17 mouse cellular contexts compared by ENCODE assay signal in the genomic region with DNA sequence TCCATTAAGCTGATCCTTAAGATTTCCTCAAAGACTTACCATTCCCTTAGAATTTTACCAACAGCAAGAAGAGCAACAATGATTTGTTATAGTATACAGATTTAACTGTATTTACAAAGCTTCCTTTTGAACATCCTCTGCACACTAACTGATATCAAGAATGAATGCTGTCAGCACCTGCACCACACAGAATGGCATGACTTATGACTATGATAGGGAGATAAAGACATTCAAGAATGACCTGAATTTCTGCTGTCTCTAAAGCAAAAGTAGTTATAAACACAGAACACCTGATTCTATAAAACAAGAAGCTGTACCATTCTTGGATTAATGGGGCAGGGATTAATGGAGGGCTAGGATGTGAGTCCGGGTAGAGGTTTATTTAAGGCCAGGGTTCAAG. TPM values are rescaled to one million over a fixed set of nuclear protein-coding genes. Genes with fewer than 3 reads are reported as not detected.
DNase-seq lines count a peak whose midpoint lies in the region; ATAC-seq lines count a peak whose summit lies in the region.
"Had no signal": no experiment of that assay in that cellular context is flagged by ENCODE, and none has a peak within 500 bp of the region (broad histone marks: within the 10 kb centered on the region; RNA-seq: fewer than 3 reads in every experiment).

No protein-coding gene starts in this region.

- no peak for DNase-seq in kidney, adult 11 months
- DNase-seq in CD4-positive helper T cell, adult 2 months (ENCODE audit: low read depth, low spot score), result peak; percentile 28
- DNase-seq in induced T-regulatory cell, adult 2 months (ENCODE audit: low read depth), result peak; percentile 52
- DNase-seq in left cerebral cortex, postnatal 36 days (ENCODE audit: low spot score in 2 of 2), result no peak
- DNase-seq in cerebellum, adult 11-12 months, result no peak
- DNase-seq: cerebellum, adult 11 months; layer of hippocampus, postnatal 36 days; right cerebral cortex, postnatal 4 days had no signal

- ATAC-seq in forebrain, embryonic 15.5 days (replicated peaks), result no peak
- ATAC-seq in forebrain, embryonic 16.5 days, result no peak
- ATAC-seq in kidney, embryonic 15.5 days (replicated peaks; ENCODE audit: low FRiP score), result no peak
- ATAC-seq: forebrain, postnatal 0 days; intestine, postnatal 0 days had no signal

- H3K9me3 ChIP-seq in forebrain, embryonic 15.5 days, result no peaks in the 10 kb centered on the region
- no peaks in the 10 kb centered on the region for H3K9me3 ChIP-seq in forebrain, embryonic 16.5 days (ENCODE audit: control insufficient read depth, low read length)
- no peaks in the 10 kb centered on the region for H3K9me3 ChIP-seq in kidney, embryonic 15.5 days (replicated peaks)
- H3K9me3 ChIP-seq: embryonic facial prominence, embryonic 13.5 days; heart, embryonic 12.5 days; limb, embryonic 10.5 days; liver, embryonic 15.5 days had no signal

- peak overlapping the region; percentile 60; the same call in 1 of the 2 replicates for H3K27ac ChIP-seq in forebrain, embryonic 15.5 days (replicated peaks)
- H3K27ac ChIP-seq in forebrain, embryonic 16.5 days (ENCODE audit: low read length), result no peak overlapping the region
- H3K27ac ChIP-seq in kidney, embryonic 15.5 days, result 0 out of 2 replicates have a peak overlapping the region, but pooled peaks have one; percentile 0
- H3K27ac ChIP-seq: embryonic facial prominence, embryonic 13.5 days; limb, embryonic 10.5 days; liver, embryonic 15.5 days had no signal

- H3K36me3 ChIP-seq in forebrain, embryonic 15.5 days, result no peaks in the 10 kb centered on the region
- no peaks in the 10 kb centered on the region for H3K36me3 ChIP-seq in forebrain, embryonic 16.5 days (ENCODE audit: control insufficient read depth, insufficient read depth)
- H3K36me3 ChIP-seq in kidney, embryonic 15.5 days, result peaks cover 8% of the 10 kb centered on the region
- H3K36me3 ChIP-seq: liver, embryonic 15.5 days had no signal

- peaks cover 8% of the 10 kb centered on the region for H3K4me1 ChIP-seq in forebrain, embryonic 15.5 days
- H3K4me1 ChIP-seq in forebrain, embryonic 16.5 days (replicated peaks; ENCODE audit: control insufficient read depth, insufficient read depth, low read length), result 0 out of 2 replicates have a peak, but pooled peaks cover 5% of the 10 kb centered on the region
- peaks cover 9% of the 10 kb centered on the region; the same call in 1 of the 2 replicates for H3K4me1 ChIP-seq in kidney, embryonic 15.5 days
- H3K4me1 ChIP-seq: limb, embryonic 10.5 days had no signal

- no peak overlapping the region for H3K4me3 ChIP-seq in forebrain, embryonic 15.5 days
- no peak overlapping the region for H3K4me3 ChIP-seq in forebrain, embryonic 16.5 days (replicated peaks; ENCODE audit: low read length)
- H3K4me3 ChIP-seq in kidney, embryonic 15.5 days (replicated peaks), result no peak overlapping the region
- H3K4me3 ChIP-seq: embryonic facial prominence, embryonic 13.5 days; heart, embryonic 12.5 days; limb, embryonic 10.5 days; liver, embryonic 15.5 days had no signal

- WGBS in forebrain, embryonic 15.5 days, result 55% methylated on average over 1 of the region's 1 CpGs
- WGBS in forebrain, embryonic 16.5 days, result 71% methylated on average over 1 of the region's 1 CpGs
- 33% methylated on average over 1 of the region's 1 CpGs for WGBS in kidney, embryonic 15.5 days

- H3K9ac ChIP-seq in forebrain, embryonic 15.5 days (replicated peaks), result no peak overlapping the region
- H3K9ac ChIP-seq in forebrain, embryonic 16.5 days (replicated peaks; ENCODE audit: low read depth, low read length), result no peak overlapping the region
- H3K9ac ChIP-seq in kidney, embryonic 15.5 days, result no peak overlapping the region
- H3K9ac ChIP-seq: embryonic facial prominence, embryonic 13.5 days; forebrain, postnatal 0 days; heart, embryonic 12.5 days; liver, embryonic 15.5 days had no signal

- intact Hi-C loops in left cerebral cortex, postnatal 36 days (cut with DNase I), result no loop called here

- H3K4me2 ChIP-seq in forebrain, embryonic 15.5 days (replicated peaks), result no peak overlapping the region
- H3K4me2 ChIP-seq in forebrain, embryonic 16.5 days (ENCODE audit: low read length), result no peak overlapping the region
- H3K4me2 ChIP-seq in kidney, embryonic 15.5 days, result no peak overlapping the region
- H3K4me2 ChIP-seq: embryonic facial prominence, embryonic 13.5 days; heart, embryonic 12.5 days; liver, embryonic 15.5 days had no signal

- H3K27me3 ChIP-seq in forebrain, embryonic 15.5 days, result no peaks in the 10 kb centered on the region
- no peaks in the 10 kb centered on the region for H3K27me3 ChIP-seq in forebrain, embryonic 16.5 days (replicated peaks; ENCODE audit: control insufficient read depth, insufficient read depth, low read length)
- no peaks in the 10 kb centered on the region for H3K27me3 ChIP-seq in kidney, embryonic 15.5 days
- H3K27me3 ChIP-seq: embryonic facial prominence, embryonic 13.5 days; heart, embryonic 12.5 days; liver, embryonic 15.5 days had no signal

RNA-seq across cellular contexts. Expression of a gene that starts 32.2 kb away (rescaled TPM):
- polyA plus RNA-seq in forebrain, embryonic 15.5 days (2015; fragmentation: Nextera tagmentation; extraction: Ambion mirVana), result 107 and 110 TPM in 2 replicates
- 93.0 and 110 TPM in 2 replicates for polyA plus RNA-seq in forebrain, embryonic 16.5 days (2015; fragmentation: Nextera tagmentation; extraction: Ambion mirVana)
- polyA plus RNA-seq in kidney, embryonic 15.5 days (2015; fragmentation: Nextera tagmentation; extraction: Ambion mirVana), result 66.2 and 68.0 TPM in 2 replicates
- total RNA-seq in left cerebral cortex, postnatal 36 days (2021), result 10 to 100 TPM; 33.5 to 36.8 TPM

RNA-seq across cellular contexts. Expression of a gene that starts 46.3 kb away (rescaled TPM):
- 1.6 and 1.9 TPM in 2 replicates for polyA plus RNA-seq in forebrain, embryonic 15.5 days (2015; fragmentation: Nextera tagmentation; extraction: Ambion mirVana)
- polyA plus RNA-seq in forebrain, embryonic 16.5 days (2015; fragmentation: Nextera tagmentation; extraction: Ambion mirVana), result 1.3 and 1.8 TPM in 2 replicates
- 2.3 and 7.6 TPM in 2 replicates for polyA plus RNA-seq in kidney, embryonic 15.5 days (2015; fragmentation: Nextera tagmentation; extraction: Ambion mirVana)
- under 1 TPM; 0.35 to 0.52 TPM for total RNA-seq in left cerebral cortex, postnatal 36 days (2021)

Comparison
In these comparisons a context has a peak if more than half of its experiments do, and no peak if none do; other contexts are left out.
1. DNase-seq: peak in CD4-positive helper T cell, adult 2 months (single experiment) and induced T-regulatory cell, adult 2 months (single experiment); none in kidney, adult 11 months (single experiment), left cerebral cortex, postnatal 36 days (0 of 2) and cerebellum, adult 11-12 months (single experiment).